Mouse (Mus musculus): ENCODE results near the gene Mcpt1. TPM values are rescaled to one million over a fixed set of nuclear protein-coding genes. Genes with fewer than 3 reads are reported as not detected.
"Not testable (repeated sequence)": the region's sequence is repeated elsewhere in the genome, so short reads cannot be mapped to it uniquely, and the experiment has no call there.

The Mcpt1 gene
- polyA plus RNA-seq, 1 experiment: 0.66 TPM

GRCm38 (mm10) chr14:56055408-56055807 is 37.6 kb downstream of the Mcpt1 start:
- WGBS: 63% methylated on average over 3 of the region's 3 CpGs
- Histone ChIP-seq H3K36me3 (ENCODE audit: control insufficient read depth, insufficient read depth, low read length) (no peaks in the 10 kb centered on the region), H3K4me1 (replicated peaks; ENCODE audit: control insufficient read depth, insufficient read depth, low read length) (no peaks in the 10 kb centered on the region), H3K4me3 (ENCODE audit: control insufficient read depth, insufficient read depth, low read length) (no peak overlapping the region), H3K27ac (ENCODE audit: control insufficient read depth, insufficient read depth, low read length) (no peak overlapping the region), H3K27me3 (ENCODE audit: control insufficient read depth, insufficient read depth, low read length) (no peaks in the 10 kb centered on the region)
- TF ChIP-seq POLR2A (IDR thresholded peaks at IDR 0.05; ENCODE audit: control insufficient read depth, extremely low read depth, insufficient read depth, low read length, poor library complexity): no peak
- no peak for TF ChIP-seq CTCF (IDR thresholded peaks at IDR 0.05; ENCODE audit: borderline replicate concordance, control insufficient read depth, extremely low read depth, insufficient read depth, low read length, poor library complexity)
- no peak for DNase-seq

- TF ChIP-seq POLR2A (IDR thresholded peaks at IDR 0.05; ENCODE audit: control insufficient read depth, extremely low read depth, insufficient read depth, low read length, poor library complexity) (no peak), CTCF (IDR thresholded peaks at IDR 0.05; ENCODE audit: borderline replicate concordance, control insufficient read depth, extremely low read depth, insufficient read depth, low read length, poor library complexity) (no peak)
- no peak for DNase-seq
- no peaks in the 10 kb centered on the region for H3K27me3 ChIP-seq (ENCODE audit: control insufficient read depth, insufficient read depth, low read length)
- WGBS: 96% methylated on average over 4 of the region's 4 CpGs
- H3K36me3 ChIP-seq (ENCODE audit: control insufficient read depth, insufficient read depth, low read length): no peaks in the 10 kb centered on the region
- H3K4me1 ChIP-seq (replicated peaks; ENCODE audit: control insufficient read depth, insufficient read depth, low read length): no peaks in the 10 kb centered on the region
- H3K27ac ChIP-seq (ENCODE audit: control insufficient read depth, insufficient read depth, low read length): no peak overlapping the region
- no peak overlapping the region for H3K4me3 ChIP-seq (ENCODE audit: control insufficient read depth, insufficient read depth, low read length)
Measured at GRCm38 (mm10) chr14:56057722-56058121, 40.0 kb downstream of the Mcpt1 start.

- 72% methylated on average over 3 of the region's 3 CpGs for WGBS
- H3K27ac ChIP-seq (ENCODE audit: control insufficient read depth, insufficient read depth, low read length); DNase-seq; H3K27me3 ChIP-seq (ENCODE audit: control insufficient read depth, insufficient read depth, low read length); H3K36me3 ChIP-seq (ENCODE audit: control insufficient read depth, insufficient read depth, low read length); H3K4me3 ChIP-seq (ENCODE audit: control insufficient read depth, insufficient read depth, low read length); H3K4me1 ChIP-seq (replicated peaks; ENCODE audit: control insufficient read depth, insufficient read depth, low read length): not testable (repeated sequence)
Measured at GRCm38 (mm10) chr14:56062213-56062612, 44.4 kb downstream of the Mcpt1 start, which contains the start of gene Mcpt4. Gene Mcpt4 (minus strand): TSS chr14:56062313.

Other genes starting within 250 kb of the Mcpt1 start
- gene Adcy4, start 233.9 kb upstream of the Mcpt1 start, polyA plus RNA-seq (2012; rRNA removed): 7.4 and 11.2 TPM in 2 replicates
- gene Ripk3, start 229.1 kb upstream of the Mcpt1 start, polyA plus RNA-seq (2012; rRNA removed): 66.8 and 84.4 TPM in 2 replicates
- 2.3 and 2.7 TPM in 2 replicates for gene Nfatc4, start 194.8 kb upstream of the Mcpt1 start, polyA plus RNA-seq (2012; rRNA removed)
- gene Nynrin, start 164.0 kb upstream of the Mcpt1 start, polyA plus RNA-seq (2012; rRNA removed): 2.0 and 2.1 TPM in 2 replicates
- 0.04 and 0.09 TPM in 2 replicates for gene Cbln3, start 133.6 kb upstream of the Mcpt1 start, polyA plus RNA-seq (2012; rRNA removed)
- gene Khnyn, start 133.0 kb upstream of the Mcpt1 start, polyA plus RNA-seq (2012; rRNA removed): 33.7 and 35.5 TPM in 2 replicates
- 50.2 and 54.8 TPM in 2 replicates for gene Sdr39u1, start 117.7 kb upstream of the Mcpt1 start, polyA plus RNA-seq (2012; rRNA removed)
- gene Cma1, start 73.3 kb upstream of the Mcpt1 start, polyA plus RNA-seq (2012; rRNA removed): 1.7 and 2.0 TPM in 2 replicates
- gene Cma2, start 67.0 kb upstream of the Mcpt1 start, polyA plus RNA-seq (2012; rRNA removed): 0.28 TPM in 1 of 2 replicates, not detected in the other
- gene Mcpt9, start 12.5 kb downstream of the Mcpt1 start, polyA plus RNA-seq (2012; rRNA removed): not detected in 2 replicates
- 0.24 and 0.43 TPM in 2 replicates for gene Mcpt2, start 24.1 kb downstream of the Mcpt1 start, polyA plus RNA-seq (2012; rRNA removed)
- 1.9 and 2.9 TPM in 2 replicates for gene Mcpt4, start 44.3 kb downstream of the Mcpt1 start, polyA plus RNA-seq (2012; rRNA removed)
- gene Mcpt8, start 67.3 kb downstream of the Mcpt1 start, polyA plus RNA-seq (2012; rRNA removed): 0.20 TPM in 1 of 2 replicates, not detected in the other
- gene Ctsg, start 84.6 kb downstream of the Mcpt1 start, polyA plus RNA-seq (2012; rRNA removed): 0.09 and 0.74 TPM in 2 replicates
- gene Gzme, start 102.7 kb downstream of the Mcpt1 start, polyA plus RNA-seq (2012; rRNA removed): not detected in 2 replicates
- not detected in 2 replicates for gene Gzmd, start 114.6 kb downstream of the Mcpt1 start, polyA plus RNA-seq (2012; rRNA removed)
- gene Gzmg, start 141.6 kb downstream of the Mcpt1 start, polyA plus RNA-seq (2012; rRNA removed): not detected in 2 replicates
- gene Gzmn, start 156.6 kb downstream of the Mcpt1 start, polyA plus RNA-seq (2012; rRNA removed): not detected in 2 replicates
- 0.24 TPM in 1 of 2 replicates, not detected in the other for gene Gzmf, start 193.4 kb downstream of the Mcpt1 start, polyA plus RNA-seq (2012; rRNA removed)
- gene Gzmc, start 216.7 kb downstream of the Mcpt1 start, polyA plus RNA-seq (2012; rRNA removed): 0.54 and 0.60 TPM in 2 replicates
- 1.2 and 2.2 TPM in 2 replicates for gene Gzmb, start 244.3 kb downstream of the Mcpt1 start, polyA plus RNA-seq (2012; rRNA removed)

Measured in thymus, adult 2 months (tissue).